Mouse (Mus musculus): ENCODE data around the gene Anks1b. TPM values are rescaled to one million over a fixed set of nuclear protein-coding genes. Genes with fewer than 3 reads are reported as not detected.

The Anks1b gene
- total RNA-seq, 2 experiments from 2014 or later = 426 to 497 TPM

DNA sequence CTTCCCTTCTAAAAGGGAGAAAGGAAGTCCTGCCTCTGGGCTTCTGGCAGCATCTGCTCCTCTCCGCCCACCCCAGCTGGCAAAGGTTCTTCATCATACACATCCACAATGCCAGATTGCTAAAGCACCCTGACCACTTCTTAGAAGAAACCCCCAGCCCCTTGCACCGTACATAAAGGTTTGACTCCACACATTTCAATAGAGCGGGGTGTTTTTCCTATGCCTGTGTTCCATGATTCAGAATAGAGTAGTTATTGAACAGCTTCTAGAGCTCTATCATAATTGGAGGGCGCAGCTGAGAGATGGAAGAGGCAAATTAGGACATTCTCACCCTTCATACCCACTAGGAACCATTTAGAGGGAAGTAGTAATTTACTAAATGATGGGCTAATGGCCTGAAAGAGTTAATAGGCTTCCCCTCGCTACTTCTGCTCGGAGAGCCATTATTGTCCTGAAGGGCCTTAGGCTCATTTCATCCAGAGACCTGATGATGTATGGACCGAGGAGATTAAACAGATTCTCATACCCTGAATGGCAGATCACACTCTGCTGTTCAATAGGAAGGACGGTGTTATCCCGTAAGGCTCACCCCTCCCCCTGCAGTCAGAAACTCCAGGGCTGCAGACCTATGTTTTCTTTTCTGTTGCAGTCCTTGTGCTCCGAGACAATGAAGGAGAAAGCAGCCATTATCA is 945.1 kb downstream of the Anks1b start:
- no peak for DNase-seq (ENCODE audit: low spot score in 2 of 2)
- intact Hi-C loops (cut with DNase I) = no loop called here

DNA sequence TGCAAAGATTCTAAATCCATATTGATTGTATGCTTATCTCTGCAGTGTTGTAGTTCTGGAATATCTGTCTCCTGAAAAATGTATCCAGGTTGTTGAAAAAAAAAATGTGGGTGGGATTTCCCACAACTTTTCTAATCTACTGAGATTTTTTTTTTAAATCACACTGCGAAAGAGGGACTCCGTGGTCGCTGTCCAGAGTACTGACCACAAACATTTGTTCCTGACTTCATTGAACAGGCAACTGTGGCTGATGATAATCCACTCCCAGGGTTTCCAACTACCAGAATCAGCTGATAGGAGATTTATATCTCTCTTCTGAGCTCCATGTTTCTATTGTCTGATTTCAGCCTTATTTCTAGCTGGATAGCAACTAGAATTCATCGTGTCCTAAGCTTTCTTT is 950.1 kb downstream of the Anks1b start:
- DNase-seq (ENCODE audit: low spot score in 2 of 2) = no peak
- intact Hi-C loops (cut with DNase I) = loop anchor here (5.0 kb wide), 1 partner anchor 71 kb away; no protein-coding TSS in a partner anchor

DNA sequence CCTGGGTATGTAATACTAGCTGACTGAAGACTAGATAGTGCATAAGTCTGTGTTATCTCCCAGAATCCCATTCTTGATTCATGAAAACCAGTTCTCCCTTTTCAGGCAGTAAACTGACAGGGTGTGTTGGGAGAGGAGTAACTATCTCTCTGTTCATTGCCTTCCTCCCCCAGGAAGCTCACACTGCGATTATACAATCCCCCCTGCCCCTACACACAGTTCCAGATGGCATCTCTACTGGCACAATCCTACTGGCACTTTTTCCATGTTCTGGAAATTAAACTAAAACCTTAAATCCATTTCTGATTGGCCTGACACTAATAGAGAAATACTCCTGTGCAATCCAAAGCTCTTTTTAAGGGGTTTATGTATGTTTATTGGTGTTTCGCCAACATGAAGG is 951.4 kb downstream of the Anks1b start:
- intact Hi-C loops (cut with DNase I) = loop anchor here (5.0 kb wide), 1 partner anchor 72 kb away; no protein-coding TSS in a partner anchor
- DNase-seq (ENCODE audit: low spot score in 2 of 2) = no peak

DNA sequence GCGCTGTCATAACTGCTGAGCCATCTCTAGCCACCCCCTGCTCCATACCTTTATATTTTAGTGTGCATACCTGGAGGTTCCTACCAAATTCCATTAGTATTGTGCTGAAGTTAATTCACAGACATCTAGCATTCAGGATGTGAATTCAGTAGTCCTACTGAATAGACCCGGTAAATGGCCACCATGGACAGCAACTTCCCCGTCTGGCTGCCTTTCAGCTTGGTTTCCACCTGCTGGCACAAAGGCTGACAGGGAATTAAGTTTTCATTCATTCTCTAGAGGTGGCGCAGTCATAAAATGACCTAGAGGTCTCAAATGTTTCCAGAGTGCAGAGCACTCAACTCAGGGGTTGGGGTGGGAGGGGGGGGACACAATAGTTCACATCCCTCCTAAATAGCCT is 953.6 kb downstream of the Anks1b start:
- no peak for DNase-seq (ENCODE audit: low spot score in 2 of 2)
- intact Hi-C loops (cut with DNase I) = no loop called here

DNA sequence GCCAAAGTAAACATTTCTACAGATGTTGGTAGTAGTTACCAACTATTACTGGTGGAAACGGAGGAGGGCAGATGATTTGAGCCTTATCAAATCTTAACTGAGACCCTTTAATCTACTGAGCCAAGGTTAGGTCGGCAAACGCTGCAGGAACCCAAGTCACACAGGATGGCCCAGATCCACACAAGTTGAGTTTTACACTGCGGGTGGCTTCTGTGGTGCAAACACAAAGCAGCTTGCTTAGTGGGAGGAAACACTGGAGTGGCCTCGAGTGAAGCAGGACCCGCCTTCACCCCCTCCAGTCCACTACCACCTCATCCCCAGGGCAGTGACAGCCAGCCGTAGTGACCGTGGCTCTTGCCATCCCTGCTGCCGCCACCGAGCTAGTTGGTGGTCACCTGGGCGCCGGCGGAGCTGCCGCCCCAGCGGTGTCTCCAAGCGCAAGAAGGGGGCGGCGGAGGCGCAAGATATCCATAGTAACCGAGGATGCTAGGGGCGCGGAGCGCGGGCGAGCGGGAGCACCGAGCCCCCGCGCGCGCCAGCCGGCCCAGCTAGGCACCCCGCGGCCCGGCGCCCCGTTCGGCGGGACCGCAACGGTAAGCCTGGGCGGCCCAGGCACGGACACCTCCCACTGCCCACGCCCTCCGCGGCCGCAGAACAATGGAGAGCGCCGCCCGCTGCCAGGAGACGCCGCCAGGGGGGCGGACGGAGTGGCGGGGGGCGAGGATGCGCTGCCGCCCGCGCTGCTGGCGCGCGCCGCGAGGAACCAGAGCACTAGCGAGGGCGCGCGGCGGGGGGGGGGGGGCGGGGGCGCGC is 955.5 kb downstream of the Anks1b start:
- intact Hi-C loops (cut with DNase I) = no loop called here
- DNase-seq (ENCODE audit: low spot score in 2 of 2) = peak; percentile 74 to 81

DNA sequence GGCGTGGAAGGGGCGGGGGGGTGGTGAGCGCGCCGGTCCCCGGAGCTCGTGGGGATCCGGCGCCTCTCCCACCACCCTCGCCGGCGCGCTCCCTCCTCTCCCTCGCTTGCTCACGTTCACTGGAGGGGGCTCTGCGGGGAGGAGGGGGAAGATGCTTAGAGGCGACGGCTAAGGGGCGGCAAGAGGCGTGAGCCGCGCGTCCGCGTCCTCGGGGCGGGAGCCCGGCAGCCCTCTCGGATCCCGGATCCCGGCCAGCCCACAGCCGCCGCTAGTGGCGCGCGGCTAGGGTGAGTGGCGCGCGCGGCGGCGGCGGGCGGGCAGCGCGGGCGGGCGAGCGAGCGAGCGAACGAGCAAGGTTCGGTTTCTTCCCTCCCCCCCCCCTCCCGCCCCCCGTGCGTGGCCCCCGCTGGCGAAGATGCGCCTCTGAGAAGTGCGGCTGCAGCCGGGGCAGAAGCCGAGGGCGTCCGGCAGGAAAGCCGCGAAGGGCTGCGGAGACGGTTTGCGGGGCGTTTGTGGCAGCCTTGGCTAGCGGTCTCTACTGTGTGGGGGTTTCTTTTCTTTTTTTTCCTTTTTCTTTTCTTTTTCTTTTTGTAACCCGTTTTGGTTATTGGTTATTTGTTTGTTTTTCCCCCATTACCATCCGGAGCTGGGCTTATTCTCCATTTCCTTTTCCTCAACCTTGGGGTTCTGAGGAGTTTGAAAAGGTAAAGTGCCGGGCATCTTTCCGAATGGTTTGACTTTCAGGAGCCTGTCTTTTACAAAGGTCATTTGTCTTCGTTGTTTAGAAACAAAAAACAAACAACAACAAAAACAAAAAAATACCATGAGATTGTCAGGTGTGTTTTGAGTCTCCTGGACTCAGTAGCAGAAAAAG is 956.3 kb downstream of the Anks1b start:
- DNase-seq (ENCODE audit: low spot score in 2 of 2) = peak; percentile 61 to 76
- intact Hi-C loops (cut with DNase I) = loop anchor here (5.0 kb wide), 3 partner anchors 38 to 203 kb away; no protein-coding TSS in a partner anchor

DNA sequence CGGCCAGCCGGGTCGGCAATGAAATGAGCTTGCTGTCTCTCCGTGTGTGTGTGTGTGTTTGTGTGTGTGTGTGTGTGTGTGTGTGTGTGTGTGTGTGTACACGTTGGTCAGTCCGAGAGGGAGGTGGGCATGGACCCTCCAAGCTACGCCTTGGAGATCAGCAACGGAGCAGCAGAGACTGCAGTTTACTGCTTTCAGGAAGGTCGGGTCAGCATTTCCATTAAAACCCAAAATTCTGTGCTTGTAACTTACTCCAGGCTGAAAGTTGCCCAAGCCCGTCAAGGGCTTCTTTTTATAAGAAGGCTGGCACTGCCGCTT is 956.9 kb downstream of the Anks1b start:
- intact Hi-C loops (cut with DNase I) = loop anchor here (5.0 kb wide), 3 partner anchors 37 to 202 kb away; no protein-coding TSS in a partner anchor

DNA sequence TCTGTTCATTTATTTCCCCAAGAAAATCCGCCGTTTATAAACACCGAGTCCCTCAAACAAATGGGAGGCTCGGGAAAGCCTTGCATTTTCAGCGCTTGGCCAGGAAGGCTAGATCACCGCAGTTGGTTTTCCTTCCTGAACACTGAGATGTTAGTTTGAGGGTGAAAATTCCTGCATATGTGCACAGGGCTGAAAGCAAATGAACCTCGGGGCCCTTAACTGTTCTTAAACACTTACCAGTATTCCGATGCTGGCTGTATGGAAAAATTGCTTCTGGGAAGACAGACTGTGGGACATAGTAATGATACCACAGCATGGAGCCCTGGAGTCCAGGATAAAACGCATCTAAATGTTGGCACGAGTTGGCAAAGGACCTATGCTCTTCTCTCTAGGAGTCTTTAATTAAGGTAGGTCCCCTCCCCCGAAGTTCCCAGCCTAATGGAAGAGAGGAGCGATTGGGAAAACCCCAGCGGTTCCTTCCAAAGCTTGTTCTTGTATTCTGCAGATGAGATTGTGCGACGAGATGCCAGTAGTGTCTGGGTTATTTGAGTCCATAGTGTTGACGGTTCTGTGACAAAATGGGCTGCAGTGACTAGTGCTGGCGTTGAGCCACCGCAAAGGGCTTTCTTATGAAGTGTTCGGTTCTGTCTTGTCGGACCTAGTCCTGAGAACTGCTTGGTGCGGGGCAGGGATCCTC is 957.4 kb downstream of the Anks1b start:
- intact Hi-C loops (cut with DNase I) = loop anchor here (5.0 kb wide), 3 partner anchors 37 to 202 kb away; no protein-coding TSS in a partner anchor
- peak; percentile 45 to 57 for DNase-seq (ENCODE audit: low spot score in 2 of 2)

More for the DNA sequence above, 956.9 kb downstream of the Anks1b start:
- no peak for DNase-seq (ENCODE audit: low spot score in 2 of 2)

DNA sequence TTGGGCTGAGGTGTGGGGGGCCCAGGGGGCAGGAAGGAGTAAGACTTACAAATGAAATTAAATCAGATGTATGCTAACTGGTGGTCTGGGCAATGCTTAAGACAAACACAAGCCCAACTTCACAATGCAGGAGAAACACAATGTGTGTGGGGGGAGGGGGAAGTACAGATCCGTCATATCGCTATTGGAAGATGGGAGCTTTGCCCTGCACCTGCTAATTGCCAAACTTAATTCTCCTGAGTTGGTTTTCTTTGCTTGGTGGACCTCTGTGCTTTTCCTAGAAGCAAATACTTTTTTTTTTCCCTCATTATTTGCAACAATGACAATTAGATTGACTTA is 957.9 kb downstream of the Anks1b start:
- DNase-seq (ENCODE audit: low spot score in 2 of 2) = no peak
- intact Hi-C loops (cut with DNase I) = loop anchor here (5.0 kb wide), 3 partner anchors 36 to 201 kb away; no protein-coding TSS in a partner anchor

DNA sequence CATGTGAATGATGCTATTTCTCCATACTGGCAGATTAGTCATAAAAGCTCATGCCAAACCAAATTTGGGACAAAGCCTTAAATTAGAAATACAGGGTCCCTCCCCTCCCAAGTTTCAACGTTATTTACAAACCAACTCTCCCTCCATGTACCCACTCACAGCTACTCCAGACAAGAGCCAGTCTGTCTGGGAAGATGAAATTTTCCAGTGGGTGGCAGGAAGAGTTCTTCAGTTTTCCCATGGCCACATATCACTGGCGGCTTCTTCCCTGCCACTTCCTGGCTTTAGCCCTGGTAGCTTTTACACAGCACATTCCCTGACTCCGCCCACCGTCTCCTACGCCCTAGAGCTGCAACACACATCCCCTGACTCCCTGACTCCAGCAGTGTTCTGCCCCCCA is 961.0 kb downstream of the Anks1b start:
- intact Hi-C loops (cut with DNase I) = loop anchor here (5.0 kb wide), 3 partner anchors 33 to 198 kb away; no protein-coding TSS in a partner anchor
- DNase-seq (ENCODE audit: low spot score in 2 of 2) = peak; percentile 43 to 53

DNA sequence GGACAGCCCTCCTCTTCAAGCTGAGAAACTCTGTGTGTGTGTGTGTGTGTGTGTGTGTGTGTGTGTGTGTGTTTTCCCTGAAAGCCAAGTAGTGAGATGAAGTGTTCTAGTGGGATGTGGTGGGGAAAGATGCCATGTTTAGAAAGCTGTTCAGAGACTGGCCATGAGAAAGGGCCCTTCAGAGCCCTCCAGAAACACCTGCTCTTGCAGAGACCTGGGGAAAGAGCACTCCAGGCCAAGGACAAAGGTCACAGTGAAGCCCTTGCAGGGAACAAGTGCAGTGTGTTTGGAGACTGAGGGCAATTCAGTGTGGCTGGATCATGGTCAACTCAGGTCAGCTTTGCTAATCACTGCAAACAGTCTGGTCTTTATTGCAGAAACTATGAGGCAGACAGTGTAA is 961.9 kb downstream of the Anks1b start:
- intact Hi-C loops (cut with DNase I) = no loop called here
- no peak for DNase-seq (ENCODE audit: low spot score in 2 of 2)

DNA sequence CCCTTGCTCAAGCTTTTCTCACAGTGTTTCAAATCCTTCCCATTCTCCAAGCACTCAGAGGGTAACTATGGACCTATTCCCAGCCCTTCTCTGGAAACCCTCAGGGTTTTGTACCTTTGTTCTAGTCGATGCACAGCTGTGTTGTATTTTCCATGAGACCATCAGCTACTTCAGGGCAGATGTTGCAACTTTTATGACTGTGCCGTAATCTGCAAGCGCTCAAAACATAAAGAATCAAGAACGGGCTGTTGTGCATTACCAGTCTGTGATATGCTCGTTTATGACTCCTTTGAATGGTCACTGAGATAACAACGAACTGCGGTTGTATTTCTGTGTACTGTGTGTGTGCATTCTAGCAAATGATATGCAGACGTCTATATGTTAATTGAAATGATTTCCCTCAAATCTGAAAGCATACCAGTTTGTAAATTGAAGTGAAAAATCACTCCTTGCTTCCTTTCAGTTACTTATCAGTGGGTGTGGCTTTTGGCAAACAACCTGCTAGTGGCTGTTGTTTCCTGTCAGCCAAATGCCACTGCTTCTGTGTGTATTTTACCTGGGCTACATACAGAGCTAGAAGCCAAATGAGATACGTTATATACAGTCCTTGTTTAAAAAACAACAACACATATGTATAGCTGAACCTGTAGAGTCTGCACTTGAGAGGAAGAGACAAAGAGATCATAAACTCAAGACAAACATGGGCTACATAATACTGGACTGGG is 966.5 kb downstream of the Anks1b start:
- no peak for DNase-seq (ENCODE audit: low spot score in 2 of 2)
- intact Hi-C loops (cut with DNase I) = no loop called here

DNA sequence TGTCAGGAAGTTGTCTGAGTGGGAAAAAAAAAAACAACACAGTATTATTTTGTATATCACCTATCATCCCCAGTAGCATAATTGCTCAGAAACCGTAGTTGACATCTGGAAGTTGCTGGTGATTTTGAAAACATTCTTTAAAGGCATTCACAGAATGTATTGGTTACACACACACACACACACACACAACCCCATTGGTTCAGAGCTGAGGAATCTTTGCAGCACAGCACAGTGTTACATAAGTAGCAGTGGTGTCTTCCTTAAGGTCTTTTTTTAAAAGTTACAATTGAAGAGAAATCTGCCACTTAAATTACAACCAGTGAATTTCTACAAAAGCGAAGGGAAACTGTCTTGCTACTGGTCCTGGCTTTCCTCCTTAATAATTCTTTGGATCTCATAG is 969.1 kb downstream of the Anks1b start:
- DNase-seq (ENCODE audit: low spot score in 2 of 2) = no peak
- intact Hi-C loops (cut with DNase I) = no loop called here

DNA sequence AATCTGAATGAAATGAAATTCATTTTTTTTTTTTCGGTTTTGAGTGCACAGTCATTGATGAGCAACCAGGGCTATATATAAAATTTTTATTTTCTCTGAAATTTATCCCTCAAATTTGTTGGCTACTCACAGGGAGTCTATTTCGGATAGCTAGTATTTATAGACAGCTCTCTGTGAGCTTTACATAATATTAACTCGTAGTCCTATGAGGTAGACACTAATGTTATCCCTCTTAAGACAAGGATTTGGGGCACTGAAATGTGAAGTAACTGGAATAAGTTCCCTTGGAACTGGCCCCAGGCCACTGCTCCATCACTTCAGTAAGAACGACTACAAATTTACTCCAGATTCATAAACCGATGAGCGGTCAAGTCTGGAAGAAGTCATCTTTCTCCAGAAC is 977.8 kb downstream of the Anks1b start:
- DNase-seq (ENCODE audit: low spot score in 2 of 2) = no peak
- intact Hi-C loops (cut with DNase I) = no loop called here

DNA sequence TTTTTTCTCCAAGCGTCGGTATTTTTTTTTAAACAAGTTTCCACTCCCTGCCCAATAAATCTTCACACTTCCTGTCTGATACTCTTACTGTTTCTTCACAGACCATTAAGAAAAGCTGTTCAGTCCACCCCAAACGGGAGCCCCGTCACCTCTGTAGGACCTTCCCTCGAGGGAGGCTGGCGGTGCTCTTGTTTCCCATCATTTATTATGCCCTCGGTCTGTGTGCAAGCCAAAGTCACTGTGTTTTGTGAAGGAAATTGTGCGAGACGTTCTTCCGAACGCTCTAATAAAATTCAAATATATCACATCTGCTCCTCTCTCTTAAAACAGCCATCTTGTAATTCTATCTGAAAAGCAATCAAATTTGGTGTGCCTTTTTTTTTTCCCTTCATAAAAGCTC is 978.7 kb downstream of the Anks1b start:
- intact Hi-C loops (cut with DNase I) = no loop called here
- no peak for DNase-seq (ENCODE audit: low spot score in 2 of 2)

DNA sequence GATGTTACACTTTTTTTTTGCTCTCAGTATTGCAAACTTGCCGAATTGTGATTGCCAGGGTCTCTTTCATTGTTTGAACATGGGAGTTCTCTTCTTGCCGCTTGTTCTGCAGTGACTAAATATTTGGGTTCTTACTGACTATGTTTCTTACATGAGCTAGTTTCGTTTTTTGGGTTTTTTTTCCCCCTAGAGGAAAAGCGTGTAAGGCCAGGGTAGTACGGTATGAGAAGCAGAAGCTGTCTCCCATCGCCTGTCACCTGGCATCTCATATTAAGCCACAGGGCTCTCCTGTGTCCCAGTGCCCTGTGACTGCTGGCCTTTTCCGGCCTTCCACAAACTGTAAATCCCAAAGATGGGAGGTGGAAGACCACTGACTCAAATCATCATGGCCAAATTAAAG is 979.1 kb downstream of the Anks1b start:
- no peak for DNase-seq (ENCODE audit: low spot score in 2 of 2)

DNA sequence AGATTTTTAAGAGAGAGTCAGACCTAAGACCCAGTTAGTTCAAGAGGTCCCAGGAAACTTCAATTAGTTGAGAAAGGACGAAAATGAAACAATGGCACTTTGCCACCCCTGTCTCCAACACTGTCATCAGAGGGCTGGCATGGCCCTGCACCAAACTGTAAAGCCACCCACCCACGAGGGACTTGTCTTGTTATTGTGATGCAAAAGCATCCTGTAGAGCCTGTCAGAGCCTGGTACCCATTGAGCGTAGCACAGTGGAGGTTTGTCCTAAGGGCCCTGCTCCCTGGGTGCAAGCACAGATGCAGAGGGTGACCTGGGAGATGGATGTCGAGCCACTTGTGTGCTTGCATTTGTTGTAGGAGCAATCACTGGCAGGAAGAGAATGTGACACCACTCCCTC is 983.4 kb downstream of the Anks1b start:
- intact Hi-C loops (cut with DNase I) = no loop called here
- DNase-seq (ENCODE audit: low spot score in 2 of 2) = no peak

More for the DNA sequence above, 979.1 kb downstream of the Anks1b start:
- intact Hi-C loops (cut with DNase I) = no loop called here

DNA sequence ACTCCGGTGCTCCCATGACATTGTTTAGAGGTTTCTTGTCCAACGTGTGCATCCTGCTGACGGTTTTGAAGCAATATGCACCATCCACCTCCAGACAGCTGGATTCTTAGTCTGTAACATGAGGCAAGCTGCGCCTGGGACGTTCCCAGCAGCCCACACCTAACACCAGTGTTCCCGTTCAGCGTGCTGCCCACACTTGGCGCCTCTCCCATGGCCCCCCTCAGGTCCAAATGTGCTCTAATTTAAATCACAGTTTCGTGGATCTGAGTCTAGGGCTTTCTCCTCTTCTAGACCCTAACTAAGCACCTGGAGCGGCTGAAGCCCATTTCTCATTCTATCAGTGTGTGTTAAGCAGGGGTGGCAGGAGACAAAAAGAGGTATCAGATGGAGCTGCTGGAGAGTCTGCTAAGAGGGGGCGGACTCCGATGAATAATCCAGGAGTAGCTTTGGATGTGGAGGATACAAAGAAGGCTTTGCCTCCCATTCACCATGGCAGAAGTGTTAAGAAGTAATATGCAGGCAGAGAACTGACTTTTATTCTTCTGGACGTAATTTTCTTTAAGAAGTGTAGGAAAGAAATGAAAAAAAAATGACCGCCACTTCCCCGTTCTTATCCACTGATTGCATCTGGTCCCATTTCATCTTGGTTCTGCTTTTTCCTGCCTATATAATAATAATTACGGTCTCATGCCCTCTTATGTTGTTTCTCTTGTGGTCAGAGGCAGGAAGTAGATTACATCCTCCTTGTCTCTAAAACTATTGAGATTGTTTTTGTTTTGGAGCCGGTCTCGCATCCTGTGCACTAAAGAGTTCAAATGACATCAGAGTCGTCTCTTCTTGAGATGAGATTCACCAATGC is 986.6 kb downstream of the Anks1b start:
- intact Hi-C loops (cut with DNase I) = no loop called here
- DNase-seq (ENCODE audit: low spot score in 2 of 2) = peak; percentile 86 to 88

All from left cerebral cortex, postnatal 36 days (tissue).